In the genomic region with DNA sequence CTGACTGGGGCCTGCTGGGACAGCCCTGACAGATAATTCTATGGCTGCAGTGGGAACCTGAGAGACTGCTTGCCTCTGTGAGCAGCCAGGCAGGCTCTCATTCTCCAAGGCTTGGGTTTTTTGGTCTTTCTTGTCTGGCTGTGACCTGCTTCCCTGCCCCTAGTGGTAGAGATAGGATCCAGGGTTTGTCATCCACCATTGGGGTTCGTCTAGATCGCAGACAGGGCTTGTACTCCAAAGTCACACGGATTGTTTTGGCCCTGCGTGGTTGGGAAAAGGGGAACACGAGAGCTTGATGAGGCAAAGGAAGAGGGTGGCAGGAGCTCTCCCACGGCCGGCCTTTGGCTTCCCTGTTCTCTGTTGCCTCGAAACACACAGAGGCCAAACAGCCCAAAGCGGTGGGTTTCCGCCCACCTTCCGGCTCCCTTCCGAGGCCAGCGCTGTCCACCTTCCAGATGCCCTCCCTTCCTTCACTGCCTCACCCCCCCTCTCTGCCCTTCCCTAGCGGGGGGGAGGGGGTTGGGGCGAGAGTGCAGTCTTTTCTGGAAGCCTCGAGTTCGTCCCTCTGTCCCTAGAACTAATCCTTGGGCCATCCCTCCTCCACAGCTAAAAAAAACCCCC, we compare ENCODE assay signal across 8 mouse cellular contexts. TPM values are rescaled to one million over a fixed set of nuclear protein-coding genes. Genes with fewer than 3 reads are reported as not detected.
DNase-seq lines count a peak whose midpoint lies in the region; ATAC-seq and TF ChIP-seq lines count a peak whose summit lies in the region.

No protein-coding gene starts in this region.

- intact Hi-C loops in gastrocnemius, adult 2 months (cut with DNase I): no loop called here

- peak overlapping the region; percentile 70 for H3K27ac ChIP-seq in gastrocnemius, adult 2 months
- no peak overlapping the region; the same call in 1 of the 2 replicates for H3K27ac ChIP-seq in thymus, adult 2 months (ENCODE audit: control insufficient read depth, insufficient read depth, low read length)

- no peak for ATAC-seq in erythroid progenitor cell, adult 5-6 weeks (replicated peaks; ENCODE audit: low FRiP score, poor library complexity, severe bottlenecking)

- TF ChIP-seq POLR2A in thymus, adult 2 months (IDR thresholded peaks at IDR 0.05; ENCODE audit: control insufficient read depth, extremely low read depth, insufficient read depth, low read length, poor library complexity): no peak

- H3K4me1 ChIP-seq in thymus, adult 2 months (replicated peaks; ENCODE audit: control insufficient read depth, insufficient read depth, low read length): peaks cover 27% of the 10 kb centered on the region

- DNase-seq in gastrocnemius, adult 2 months: peak; percentile 22
- no peak for DNase-seq in gastrocnemius, postnatal 25 days
- no peak for DNase-seq in thymus, adult 2 months
- DNase-seq in thymus, postnatal 10 days (ENCODE audit: low spot score in 2 of 2): no peak
- DNase-seq in kidney, postnatal 10 days: peak; percentile 48
- DNase-seq in frontal cortex, postnatal 25 days (ENCODE audit: low spot score in 2 of 2): no peak
- no peak for DNase-seq in adrenal gland, adult 8-10 months

- H3K4me3 ChIP-seq in gastrocnemius, adult 2 months: no peak overlapping the region
- H3K4me3 ChIP-seq in thymus, adult 2 months (ENCODE audit: control insufficient read depth, insufficient read depth, low read length): no peak overlapping the region

- no peaks in the 10 kb centered on the region; the same call in 1 of the 2 replicates for H3K36me3 ChIP-seq in thymus, adult 2 months (ENCODE audit: control insufficient read depth, insufficient read depth, low read length)

- WGBS in thymus, adult 2 months: 64% methylated on average over 17 of the region's 17 CpGs

- no peaks in the 10 kb centered on the region for H3K27me3 ChIP-seq in thymus, adult 2 months (ENCODE audit: control insufficient read depth, insufficient read depth, low read length)

- peak; percentile 31; the same call in 1 of the 2 replicates for TF ChIP-seq CTCF in gastrocnemius, adult 2 months (IDR thresholded peaks at IDR 0.05)
- 0 out of 2 replicates have a peak, but pooled peaks have one; percentile 24 for TF ChIP-seq CTCF in thymus, adult 2 months (IDR thresholded peaks at IDR 0.05; ENCODE audit: borderline replicate concordance, control insufficient read depth, extremely low read depth, insufficient read depth, low read length, poor library complexity)

RNA-seq across cellular contexts. Expression of gene Trim8, which starts 18.5 kb away (rescaled TPM):
- 10 to 100 TPM; 20.2 to 20.7 TPM for total RNA-seq in gastrocnemius, adult 2 months (2021)
- total RNA-seq in gastrocnemius, postnatal 25 days (2021): 10 to 100 TPM; 19.1 to 20.6 TPM
- 57.9 and 78.2 TPM in 2 replicates for polyA plus RNA-seq in thymus, adult 2 months (2012; rRNA removed)
- 4.2 and 9.4 TPM in 2 replicates for total RNA-seq in erythroid progenitor cell, adult 5-6 weeks (2015; ENCODE audit: low replicate concordance)
- total RNA-seq in erythroid progenitor cell, adult 5-6 weeks (2017; ENCODE audit: low replicate concordance): 5.5 and 7.7 TPM in 2 replicates
- total RNA-seq in adrenal gland, adult 8-10 months (2022): 10 to 100 TPM; 46.6 to 69.0 (median 59.4) TPM

Comparison
In these comparisons a context has a peak if more than half of its experiments do, and no peak if none do; other contexts are left out.
1. DNase-seq: peak in gastrocnemius, adult 2 months (single experiment) and kidney, postnatal 10 days (single experiment); none in gastrocnemius, postnatal 25 days (single experiment), thymus, adult 2 months (single experiment), thymus, postnatal 10 days (0 of 2), frontal cortex, postnatal 25 days (0 of 2) and adrenal gland, adult 8-10 months (single experiment).